ENCODE assay signal across 11 mouse cellular contexts in genomic region chr12:79598901-79599300, GRCm38 (mm10).
DNase-seq lines count a peak whose midpoint lies in the region; ATAC-seq lines count a peak whose summit lies in the region.
"Had no signal": no experiment of that assay in that cellular context is flagged by ENCODE, and none has a peak within 500 bp of the region (broad histone marks: within the 10 kb centered on the region; RNA-seq: fewer than 3 reads in every experiment).

No protein-coding gene starts in this region.

- WGBS in forebrain, embryonic 10.5 days, result 68% methylated on average over 2 of the region's 2 CpGs
- WGBS in forebrain, embryonic 16.5 days, result 79% methylated on average over 2 of the region's 2 CpGs
- WGBS in midbrain, embryonic 10.5 days, result 59% methylated on average over 2 of the region's 2 CpGs
- WGBS in midbrain, embryonic 14.5 days, result 61% methylated on average over 2 of the region's 2 CpGs
- 84% methylated on average over 2 of the region's 2 CpGs for WGBS in forebrain, embryonic 14.5 days

- ATAC-seq in forebrain, embryonic 16.5 days, result no peak
- no peak for ATAC-seq in midbrain, embryonic 14.5 days (ENCODE audit: low FRiP score, low TSS enrichment)
- ATAC-seq in forebrain, embryonic 14.5 days, result no peak
- ATAC-seq: forebrain, postnatal 0 days had no signal

- H3K4me1 ChIP-seq in forebrain, embryonic 10.5 days, result peaks cover 52% of the 10 kb centered on the region
- H3K4me1 ChIP-seq in forebrain, embryonic 16.5 days (replicated peaks; ENCODE audit: control insufficient read depth, insufficient read depth, low read length), result no peaks in the 10 kb centered on the region
- peaks cover 53% of the 10 kb centered on the region for H3K4me1 ChIP-seq in midbrain, embryonic 10.5 days
- 0 out of 2 replicates have a peak, but pooled peaks cover 4% of the 10 kb centered on the region for H3K4me1 ChIP-seq in midbrain, embryonic 14.5 days (ENCODE audit: control insufficient read depth, insufficient read depth, low read length)
- no peaks in the 10 kb centered on the region for H3K4me1 ChIP-seq in forebrain, embryonic 14.5 days (ENCODE audit: control insufficient read depth, insufficient read depth, low read length)

- no peaks in the 10 kb centered on the region for H3K36me3 ChIP-seq in forebrain, embryonic 10.5 days (replicated peaks)
- H3K36me3 ChIP-seq in forebrain, embryonic 16.5 days (ENCODE audit: control insufficient read depth, insufficient read depth), result no peaks in the 10 kb centered on the region
- no peaks in the 10 kb centered on the region for H3K36me3 ChIP-seq in midbrain, embryonic 10.5 days
- H3K36me3 ChIP-seq in midbrain, embryonic 14.5 days (ENCODE audit: control insufficient read depth, insufficient read depth, low read length), result no peaks in the 10 kb centered on the region
- H3K36me3 ChIP-seq in forebrain, embryonic 14.5 days (ENCODE audit: control insufficient read depth, insufficient read depth, low read length), result no peaks in the 10 kb centered on the region

- 0 out of 2 replicates have a peak, but pooled peaks cover 6% of the 10 kb centered on the region for H3K27me3 ChIP-seq in forebrain, embryonic 10.5 days (ENCODE audit: poor library complexity, severe bottlenecking)
- H3K27me3 ChIP-seq in forebrain, embryonic 16.5 days (replicated peaks; ENCODE audit: control insufficient read depth, insufficient read depth, low read length), result no peaks in the 10 kb centered on the region
- H3K27me3 ChIP-seq in midbrain, embryonic 10.5 days (ENCODE audit: low read depth, poor library complexity, severe bottlenecking), result no peaks in the 10 kb centered on the region
- H3K27me3 ChIP-seq in midbrain, embryonic 14.5 days (ENCODE audit: control insufficient read depth, insufficient read depth, low read length), result no peaks in the 10 kb centered on the region
- no peaks in the 10 kb centered on the region for H3K27me3 ChIP-seq in forebrain, embryonic 14.5 days (replicated peaks; ENCODE audit: control insufficient read depth, insufficient read depth, low read length)

- H3K27ac ChIP-seq in forebrain, embryonic 10.5 days, result peak overlapping the region; percentile 42; the same call in 1 of the 2 replicates
- H3K27ac ChIP-seq in forebrain, embryonic 16.5 days (ENCODE audit: low read length), result no peak overlapping the region
- peak overlapping the region; percentile 33 for H3K27ac ChIP-seq in midbrain, embryonic 10.5 days (replicated peaks)
- H3K27ac ChIP-seq in midbrain, embryonic 14.5 days (replicated peaks; ENCODE audit: low read depth, low read length), result no peak overlapping the region
- H3K27ac ChIP-seq in forebrain, embryonic 14.5 days (ENCODE audit: low read depth, low read length), result no peak overlapping the region
- H3K27ac ChIP-seq: macrophage had no signal

- no peak overlapping the region for H3K4me3 ChIP-seq in forebrain, embryonic 10.5 days
- H3K4me3 ChIP-seq in forebrain, embryonic 16.5 days (replicated peaks; ENCODE audit: low read length), result no peak overlapping the region
- H3K4me3 ChIP-seq in midbrain, embryonic 10.5 days, result no peak overlapping the region
- no peak overlapping the region for H3K4me3 ChIP-seq in midbrain, embryonic 14.5 days (replicated peaks; ENCODE audit: low read depth, low read length)
- no peak overlapping the region for H3K4me3 ChIP-seq in forebrain, embryonic 14.5 days (ENCODE audit: low read depth, low read length)

- no peaks in the 10 kb centered on the region for H3K9me3 ChIP-seq in forebrain, embryonic 10.5 days
- H3K9me3 ChIP-seq in forebrain, embryonic 16.5 days (ENCODE audit: control insufficient read depth, low read length), result no peaks in the 10 kb centered on the region
- H3K9me3 ChIP-seq in midbrain, embryonic 10.5 days (replicated peaks), result no peaks in the 10 kb centered on the region
- H3K9me3 ChIP-seq in midbrain, embryonic 14.5 days (ENCODE audit: control insufficient read depth, low read length), result no peaks in the 10 kb centered on the region
- no peaks in the 10 kb centered on the region for H3K9me3 ChIP-seq in forebrain, embryonic 14.5 days (replicated peaks; ENCODE audit: control insufficient read depth, low read length)

- H3K4me2 ChIP-seq in forebrain, embryonic 16.5 days (ENCODE audit: low read length), result no peak overlapping the region
- H3K4me2 ChIP-seq in midbrain, embryonic 14.5 days (ENCODE audit: low read length), result no peak overlapping the region
- H3K4me2 ChIP-seq in forebrain, embryonic 14.5 days (ENCODE audit: low read length), result no peak overlapping the region

- no peak overlapping the region for H3K9ac ChIP-seq in forebrain, embryonic 16.5 days (replicated peaks; ENCODE audit: low read depth, low read length)
- no peak overlapping the region for H3K9ac ChIP-seq in midbrain, embryonic 14.5 days (replicated peaks; ENCODE audit: low read length)
- no peak overlapping the region for H3K9ac ChIP-seq in forebrain, embryonic 14.5 days (ENCODE audit: low read length)
- H3K9ac ChIP-seq: forebrain, postnatal 0 days had no signal

- no peak for DNase-seq in forebrain, embryonic 10.5 days (ENCODE audit: extremely low spot score, low spot score)
- DNase-seq in midbrain, embryonic 10.5 days (ENCODE audit: low spot score), result no peak
- DNase-seq in midbrain, embryonic 14.5 days, result no peak
- DNase-seq in kidney, postnatal 25 days, result peak; percentile 26 to 56
- DNase-seq in yolk sac, embryonic 10.5 days (ENCODE audit: low spot score), result peak; percentile 42
- DNase-seq in urinary bladder, adult 18-20 months (ENCODE audit: low spot score in 2 of 2), result no peak
- no peak for DNase-seq in forebrain, embryonic 14.5 days (ENCODE audit: low spot score)
- DNase-seq: cerebellum, adult 2 months; forebrain, postnatal 0 days had no signal

Comparison
In these comparisons a context has a peak if more than half of its experiments do, and no peak if none do; other contexts are left out.
1. H3K27ac ChIP-seq: peak in forebrain, embryonic 10.5 days (single experiment) and midbrain, embryonic 10.5 days (single experiment); none in forebrain, embryonic 16.5 days (single experiment), midbrain, embryonic 14.5 days (single experiment) and forebrain, embryonic 14.5 days (single experiment).
2. DNase-seq: peak in kidney, postnatal 25 days (2 of 2) and yolk sac, embryonic 10.5 days (single experiment); none in forebrain, embryonic 10.5 days (single experiment), midbrain, embryonic 10.5 days (single experiment), midbrain, embryonic 14.5 days (single experiment), urinary bladder, adult 18-20 months (0 of 2) and forebrain, embryonic 14.5 days (single experiment).